Mouse (Mus musculus): Measurements from ENCODE around the gene Agps. TPM values are rescaled to one million over a fixed set of nuclear protein-coding genes. Genes with fewer than 3 reads are reported as not detected.
"Not testable (repeated sequence)": the region's sequence is repeated elsewhere in the genome, so short reads cannot be mapped to it uniquely, and the experiment has no call there.

Gene Agps
- total RNA-seq, 2 experiments from 2014 or later = 20.8 to 21.4 TPM

- no peak for DNase-seq (ENCODE audit: low spot score)
Measured at GRCm38 (mm10) chr2:75929141-75929540, 97.2 kb downstream of the Agps start.

- DNase-seq (ENCODE audit: low spot score) = no peak
Measured at GRCm38 (mm10) chr2:75929786-75930444, 97.9 kb downstream of the Agps start.

- no peak for DNase-seq (ENCODE audit: low spot score)
Measured at GRCm38 (mm10) chr2:75930941-75931340, 99.0 kb downstream of the Agps start.

- DNase-seq (ENCODE audit: low spot score) = no peak
Measured at GRCm38 (mm10) chr2:75933541-75933940, 101.6 kb downstream of the Agps start.

- not testable (repeated sequence) for DNase-seq (ENCODE audit: low spot score)
Measured at GRCm38 (mm10) chr2:75936685-75937084, 104.7 kb downstream of the Agps start.

- not testable (repeated sequence) for DNase-seq (ENCODE audit: low spot score)
Measured at GRCm38 (mm10) chr2:75937520-75938116, 105.6 kb downstream of the Agps start.

- DNase-seq (ENCODE audit: low spot score) = peak; percentile 87
Measured at GRCm38 (mm10) chr2:75938117-75939063, 106.4 kb downstream of the Agps start, which contains the start of gene Ttc30b. Gene Ttc30b, minus strand, starts transcription at chr2:75938585.

- no peak for DNase-seq (ENCODE audit: low spot score)
Measured at GRCm38 (mm10) chr2:75950685-75951084, 118.7 kb downstream of the Agps start.

DNA sequence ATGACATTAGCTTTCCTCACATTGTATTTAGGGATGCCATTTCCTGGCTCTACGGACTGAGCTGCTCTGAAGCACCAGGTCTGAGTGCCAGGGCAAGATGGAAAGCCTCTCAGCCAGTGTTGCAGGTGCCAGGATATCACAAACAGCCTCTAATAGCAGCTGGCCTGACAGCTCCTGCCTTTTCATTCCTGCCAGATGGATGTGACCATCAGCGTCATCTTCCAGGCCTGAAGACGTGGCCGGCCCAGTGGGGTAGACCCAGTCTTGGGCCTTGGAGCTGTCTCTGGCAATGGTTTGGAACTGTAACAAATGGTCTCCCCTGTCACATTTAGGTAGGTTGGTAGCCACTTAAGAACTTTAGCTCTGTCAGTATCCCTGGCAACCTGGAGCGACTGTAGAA is 121.3 kb downstream of the Agps start:
- no peak for DNase-seq (ENCODE audit: low spot score)

DNA sequence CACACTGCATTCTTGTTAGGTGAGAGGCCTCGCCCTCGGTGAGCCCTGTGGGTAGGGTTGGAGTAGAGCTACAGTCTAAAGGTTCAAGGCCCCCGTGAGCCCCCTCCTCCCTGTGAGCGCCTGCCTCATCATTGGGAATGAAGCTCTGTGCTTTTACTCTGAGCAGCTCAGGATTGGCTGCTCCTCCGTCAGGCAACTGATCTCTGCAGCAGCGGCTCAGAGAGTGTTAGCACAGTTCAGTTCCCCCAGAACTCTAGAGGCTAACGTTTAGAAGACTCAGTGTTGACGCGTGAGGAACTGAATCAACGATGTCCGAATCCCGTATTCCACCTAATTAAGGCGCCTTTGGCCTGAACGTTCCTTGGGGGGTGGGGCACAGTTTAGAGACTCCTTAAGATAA is 123.7 kb downstream of the Agps start:
- no peak for DNase-seq (ENCODE audit: low spot score)

DNA sequence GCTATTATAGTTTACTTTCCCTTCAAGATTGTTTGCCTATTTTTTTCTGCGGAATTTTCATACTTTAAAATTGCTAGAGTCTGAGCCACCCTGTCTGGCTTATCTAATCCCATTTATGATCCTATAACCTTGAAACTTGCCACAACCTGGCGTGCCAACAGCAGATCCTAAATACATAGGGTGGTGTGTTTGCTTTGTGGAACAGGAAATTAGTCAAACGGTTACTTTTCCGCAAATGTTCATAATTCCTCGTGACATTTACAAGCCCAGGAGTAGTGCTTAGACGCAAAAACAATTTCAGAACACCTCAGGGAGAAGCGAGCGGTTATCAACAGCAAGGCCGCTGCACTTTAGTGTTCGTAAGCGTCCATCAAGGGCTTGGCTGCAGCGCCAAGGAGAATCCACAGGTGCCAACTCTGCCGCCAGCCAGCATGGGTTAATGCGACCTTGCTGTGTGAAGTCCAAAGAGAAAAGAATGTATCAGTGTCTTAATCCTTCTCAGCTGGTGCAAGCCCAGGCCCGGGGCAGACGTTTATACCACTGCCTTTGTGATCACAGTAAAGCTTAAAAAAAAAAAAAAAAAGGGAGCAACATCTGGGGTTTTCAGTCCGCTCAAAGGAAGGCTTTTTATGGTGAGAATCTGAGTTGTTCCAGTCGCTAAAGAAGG is 127.3 kb downstream of the Agps start:
- no peak for DNase-seq (ENCODE audit: low spot score)

- DNase-seq (ENCODE audit: low spot score) = no peak
Measured at GRCm38 (mm10) chr2:75959850-75960365, 127.9 kb downstream of the Agps start.

GRCm38 (mm10) chr2:75960366-75961330 is 128.7 kb downstream of the Agps start:
- no peak for DNase-seq (ENCODE audit: low spot score)

GRCm38 (mm10) chr2:75963211-75963840 is 131.3 kb downstream of the Agps start:
- DNase-seq (ENCODE audit: low spot score) = no peak

DNA sequence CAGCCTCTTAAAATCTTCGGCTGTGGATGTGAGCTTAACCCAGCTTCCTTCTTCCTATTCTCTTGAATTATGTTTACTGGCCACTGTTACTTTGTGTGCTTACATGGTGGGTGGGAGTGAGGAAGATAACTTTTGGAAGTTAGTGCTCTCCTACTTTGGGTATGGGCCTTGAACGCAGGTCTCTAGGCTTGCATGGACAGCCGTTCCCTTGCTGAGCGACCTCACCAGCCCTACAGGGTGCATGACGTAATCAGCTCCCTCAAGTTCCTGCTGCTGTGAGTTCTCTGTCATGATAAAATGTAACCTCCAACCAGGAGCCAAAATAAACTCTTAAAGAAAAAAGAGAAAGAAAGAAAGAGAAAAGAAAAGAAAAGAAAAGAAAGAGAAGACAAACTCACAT is 132.1 kb downstream of the Agps start:
- DNase-seq (ENCODE audit: low spot score) = no peak

GRCm38 (mm10) chr2:75964512-75964911 is 132.5 kb downstream of the Agps start:
- peak; percentile 66 for DNase-seq (ENCODE audit: low spot score)

GRCm38 (mm10) chr2:75964972-75965371 is 133.0 kb downstream of the Agps start:
- DNase-seq (ENCODE audit: low spot score) = peak; percentile 62

DNA sequence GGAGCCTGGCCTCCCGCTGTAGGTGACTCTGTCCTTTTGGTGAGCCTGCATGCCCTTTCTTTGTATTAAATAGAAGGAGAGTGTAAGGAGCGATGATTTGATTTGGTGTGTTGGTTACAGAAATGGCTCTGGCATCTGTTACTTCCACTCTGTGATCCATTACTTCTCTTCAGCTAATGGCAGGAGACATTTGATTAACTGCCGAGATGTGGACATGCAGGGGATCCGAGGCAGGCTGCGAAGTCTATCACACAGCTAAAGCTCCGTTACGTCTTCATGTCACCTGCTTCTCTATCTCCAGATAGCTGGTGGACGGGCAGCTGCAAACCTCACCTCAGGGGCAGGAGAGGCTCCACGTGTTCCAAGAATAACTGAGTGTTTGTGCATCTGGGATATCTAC is 142.2 kb downstream of the Agps start:
- DNase-seq (ENCODE audit: low spot score) = no peak

- not testable (repeated sequence) for DNase-seq (ENCODE audit: low spot score)
Measured at GRCm38 (mm10) chr2:75976070-75976469, 144.1 kb downstream of the Agps start.

All from gastrocnemius, adult 18-20 months (tissue).